Mouse (Mus musculus): ENCODE measurements at regions not wholly inside any gene's neighbourhood (a gene's known extent, or its start where the extent isn't known, plus 50 kb on each side); places are given as distances from the start of the nearest gene placed in this dataset.
A peak's percentile ranks its signal among the peaks of the same experiment; 100 is the strongest.

- no peaks in the 10 kb centered on the region for H3K4me1 ChIP-seq (ENCODE audit: control insufficient read depth, insufficient read depth, low read length)
These were observed 370.2 kb upstream of the Gm5148 start for GRCm38 (mm10) chr3:38094370-38094979.

DNA sequence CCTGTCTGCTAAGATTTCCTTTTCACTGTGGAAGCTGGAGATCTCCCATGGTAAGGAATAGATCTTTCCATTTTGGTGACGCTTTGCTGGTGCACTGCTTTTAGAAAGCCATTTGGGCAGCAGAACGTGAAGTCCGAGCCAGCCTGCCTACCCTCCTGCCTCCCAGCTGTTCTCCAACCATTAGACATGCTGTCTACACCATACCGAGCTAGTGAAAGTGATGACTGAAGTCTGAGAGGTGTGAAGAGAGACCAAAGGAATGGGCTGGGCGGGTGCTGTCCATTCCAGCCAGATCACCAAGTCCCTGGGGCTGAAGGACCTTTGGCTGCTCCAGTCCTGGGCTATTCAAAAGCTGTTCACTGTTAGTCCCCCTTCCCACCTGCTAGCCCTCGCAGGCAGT, 360.3 kb upstream of the Gm5148 start:
- ATAC-seq (ENCODE audit: low FRiP score, low TSS enrichment) = no peak
- H3K9me3 ChIP-seq (ENCODE audit: control insufficient read depth, low read length) = no peaks in the 10 kb centered on the region
- H3K27me3 ChIP-seq (ENCODE audit: control insufficient read depth, insufficient read depth, low read length) = no peaks in the 10 kb centered on the region
- no peak overlapping the region for H3K4me3 ChIP-seq (ENCODE audit: low read length)
- H3K4me1 ChIP-seq (ENCODE audit: control insufficient read depth, insufficient read depth, low read length) = no peaks in the 10 kb centered on the region
- no peak overlapping the region for H3K27ac ChIP-seq (ENCODE audit: low read depth, low read length)
- 28% methylated on average over 6 of the region's 6 CpGs for WGBS
- H3K36me3 ChIP-seq (ENCODE audit: control insufficient read depth, insufficient read depth, low read length) = no peaks in the 10 kb centered on the region
- no peak overlapping the region for H3K9ac ChIP-seq (ENCODE audit: low read depth, low read length)
- H3K4me2 ChIP-seq (replicated peaks; ENCODE audit: low read depth, low read length) = no peak overlapping the region

More at GRCm38 (mm10) chr3:38094370-38094979, 370.2 kb upstream of the Gm5148 start:
- H3K27me3 ChIP-seq (ENCODE audit: control insufficient read depth, insufficient read depth, low read length) = no peaks in the 10 kb centered on the region
- H3K27ac ChIP-seq (ENCODE audit: low read depth, low read length) = peak overlapping the region; percentile 20; the same call in 1 of the 2 replicates
- H3K9ac ChIP-seq (ENCODE audit: low read depth, low read length) = no peak overlapping the region
- ATAC-seq (ENCODE audit: low FRiP score, low TSS enrichment) = peak; percentile 90
- no peak overlapping the region for H3K4me2 ChIP-seq (replicated peaks; ENCODE audit: low read depth, low read length)
- no peak overlapping the region for H3K4me3 ChIP-seq (ENCODE audit: low read length)
- H3K9me3 ChIP-seq (ENCODE audit: control insufficient read depth, low read length) = 0 out of 2 replicates have a peak, but pooled peaks cover 2% of the 10 kb centered on the region
- no peaks in the 10 kb centered on the region for H3K36me3 ChIP-seq (ENCODE audit: control insufficient read depth, insufficient read depth, low read length)
- 28% methylated on average over 7 of the region's 7 CpGs for WGBS

GRCm38 (mm10) chr3:38082386-38082785, 358.1 kb upstream of the Gm5148 start:
- no peak for ATAC-seq (ENCODE audit: low FRiP score, low TSS enrichment)
- Histone ChIP-seq H3K4me3 (ENCODE audit: low read length) (no peak overlapping the region), H3K27ac (ENCODE audit: low read depth, low read length) (no peak overlapping the region), H3K9ac (ENCODE audit: low read depth, low read length) (no peak overlapping the region), H3K27me3 (ENCODE audit: control insufficient read depth, insufficient read depth, low read length) (no peaks in the 10 kb centered on the region), H3K36me3 (ENCODE audit: control insufficient read depth, insufficient read depth, low read length) (no peaks in the 10 kb centered on the region), H3K4me1 (ENCODE audit: control insufficient read depth, insufficient read depth, low read length) (no peaks in the 10 kb centered on the region), H3K9me3 (ENCODE audit: control insufficient read depth, low read length) (no peaks in the 10 kb centered on the region), H3K4me2 (replicated peaks; ENCODE audit: low read depth, low read length) (no peak overlapping the region)
- WGBS = 90% methylated on average over 11 of the region's 11 CpGs

DNA sequence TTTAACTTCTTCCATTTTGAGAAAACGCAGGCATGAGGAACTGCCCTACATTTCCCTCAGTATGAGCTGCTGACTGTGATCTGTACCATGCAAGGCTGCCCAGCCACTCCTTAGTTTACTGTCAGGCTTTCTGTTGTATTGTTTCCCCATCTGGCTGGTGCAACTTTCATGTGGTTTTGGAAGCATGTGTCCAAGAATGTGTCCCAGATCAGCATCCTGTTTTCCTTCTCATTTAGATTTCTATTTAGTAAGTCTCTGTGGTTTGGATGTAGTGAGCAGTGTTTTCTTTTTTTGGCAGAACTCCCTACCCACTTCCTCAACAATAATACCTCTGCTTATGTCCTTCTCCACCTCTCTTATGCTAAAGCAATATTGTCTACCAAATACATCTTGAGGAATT, 352.5 kb upstream of the Gm5148 start:
- no peak overlapping the region for H3K4me2 ChIP-seq (replicated peaks; ENCODE audit: low read depth, low read length)
- no peak overlapping the region for H3K27ac ChIP-seq (ENCODE audit: low read depth, low read length)
- H3K4me1 ChIP-seq (ENCODE audit: control insufficient read depth, insufficient read depth, low read length) = no peaks in the 10 kb centered on the region
- H3K9ac ChIP-seq (ENCODE audit: low read depth, low read length) = no peak overlapping the region
- H3K36me3 ChIP-seq (ENCODE audit: control insufficient read depth, insufficient read depth, low read length) = no peaks in the 10 kb centered on the region
- H3K9me3 ChIP-seq (ENCODE audit: control insufficient read depth, low read length) = no peaks in the 10 kb centered on the region
- H3K27me3 ChIP-seq (ENCODE audit: control insufficient read depth, insufficient read depth, low read length) = no peaks in the 10 kb centered on the region
- no peak for ATAC-seq (ENCODE audit: low FRiP score, low TSS enrichment)
- H3K4me3 ChIP-seq (ENCODE audit: low read length) = no peak overlapping the region
- WGBS = 68% methylated on average over 1 of the region's 1 CpGs

- no peaks in the 10 kb centered on the region for H3K27me3 ChIP-seq (ENCODE audit: control insufficient read depth, insufficient read depth, low read length)
- ATAC-seq (ENCODE audit: low FRiP score, low TSS enrichment) = no peak
- no peak overlapping the region for H3K4me3 ChIP-seq (ENCODE audit: low read length)
- 88% methylated on average over 4 of the region's 4 CpGs for WGBS
- no peaks in the 10 kb centered on the region for H3K9me3 ChIP-seq (ENCODE audit: control insufficient read depth, low read length)
- no peak overlapping the region for H3K4me2 ChIP-seq (replicated peaks; ENCODE audit: low read depth, low read length)
- no peaks in the 10 kb centered on the region for H3K4me1 ChIP-seq (ENCODE audit: control insufficient read depth, insufficient read depth, low read length)
- H3K9ac ChIP-seq (ENCODE audit: low read depth, low read length) = no peak overlapping the region
- H3K27ac ChIP-seq (ENCODE audit: low read depth, low read length) = no peak overlapping the region
- no peaks in the 10 kb centered on the region for H3K36me3 ChIP-seq (ENCODE audit: control insufficient read depth, insufficient read depth, low read length)
These were observed 349.7 kb upstream of the Gm5148 start for GRCm38 (mm10) chr3:38073946-38074345.

DNA sequence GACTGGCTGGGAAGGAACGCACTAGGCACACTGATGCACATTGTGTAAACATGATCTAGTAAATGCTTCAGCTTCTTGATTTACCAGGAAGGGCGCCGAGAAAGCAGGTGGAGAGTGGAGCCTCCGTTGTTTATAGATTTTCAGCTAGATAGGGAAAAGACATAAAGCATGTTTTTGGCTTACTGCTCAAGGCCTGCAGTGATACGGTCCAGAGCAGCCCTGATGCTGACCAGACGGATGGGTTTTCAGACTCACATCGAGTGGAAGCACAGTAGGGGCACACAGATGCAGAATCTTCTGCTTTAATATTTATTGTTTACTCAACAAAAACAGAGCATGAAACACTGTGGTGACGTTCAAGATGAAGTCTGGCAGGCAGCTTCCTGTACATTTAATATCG, 331.3 kb upstream of the Gm5148 start:
- Histone ChIP-seq H3K4me3 (ENCODE audit: low read length) (no peak overlapping the region), H3K4me1 (ENCODE audit: control insufficient read depth, insufficient read depth, low read length) (no peaks in the 10 kb centered on the region), H3K27me3 (ENCODE audit: control insufficient read depth, insufficient read depth, low read length) (no peaks in the 10 kb centered on the region), H3K27ac (ENCODE audit: low read depth, low read length) (no peak overlapping the region), H3K9me3 (ENCODE audit: control insufficient read depth, low read length) (no peaks in the 10 kb centered on the region), H3K9ac (ENCODE audit: low read depth, low read length) (no peak overlapping the region), H3K36me3 (ENCODE audit: control insufficient read depth, insufficient read depth, low read length) (no peaks in the 10 kb centered on the region), H3K4me2 (replicated peaks; ENCODE audit: low read depth, low read length) (no peak overlapping the region)
- no peak for ATAC-seq (ENCODE audit: low FRiP score, low TSS enrichment)
- 51% methylated on average over 9 of the region's 9 CpGs for WGBS

GRCm38 (mm10) chr3:38052941-38053340, 328.7 kb upstream of the Gm5148 start:
- H3K4me2 ChIP-seq (replicated peaks; ENCODE audit: low read depth, low read length) = no peak overlapping the region
- no peaks in the 10 kb centered on the region for H3K9me3 ChIP-seq (ENCODE audit: control insufficient read depth, low read length)
- H3K9ac ChIP-seq (ENCODE audit: low read depth, low read length) = no peak overlapping the region
- no peaks in the 10 kb centered on the region for H3K27me3 ChIP-seq (ENCODE audit: control insufficient read depth, insufficient read depth, low read length)
- WGBS = 94% methylated on average over 7 of the region's 7 CpGs
- peaks cover 15% of the 10 kb centered on the region for H3K4me1 ChIP-seq (ENCODE audit: control insufficient read depth, insufficient read depth, low read length)
- ATAC-seq (ENCODE audit: low FRiP score, low TSS enrichment) = no peak
- H3K4me3 ChIP-seq (ENCODE audit: low read length) = no peak overlapping the region
- no peak overlapping the region for H3K27ac ChIP-seq (ENCODE audit: low read depth, low read length)
- no peaks in the 10 kb centered on the region for H3K36me3 ChIP-seq (ENCODE audit: control insufficient read depth, insufficient read depth, low read length)

DNA sequence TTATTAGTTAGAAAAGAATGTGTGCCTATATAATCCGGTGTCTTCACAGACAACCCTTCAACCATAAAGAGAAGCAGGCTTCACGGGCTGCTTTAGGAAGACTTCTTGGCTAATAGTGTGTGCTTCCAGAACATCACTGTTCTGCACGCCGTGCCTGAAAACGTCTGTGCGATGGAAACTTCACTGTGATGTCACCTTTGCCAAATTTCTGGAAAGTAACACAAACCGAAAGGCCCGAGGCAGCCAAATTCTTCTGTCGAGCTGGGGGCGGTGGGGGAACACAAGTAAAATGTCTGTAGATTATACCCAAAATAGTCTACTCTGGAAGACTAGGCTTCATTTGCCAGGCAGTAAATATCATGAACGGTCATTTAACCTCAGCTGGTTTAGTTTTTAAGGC, 327.5 kb upstream of the Gm5148 start:
- H3K4me1 ChIP-seq (ENCODE audit: control insufficient read depth, insufficient read depth, low read length) = peaks cover 15% of the 10 kb centered on the region
- no peak overlapping the region for H3K4me3 ChIP-seq (ENCODE audit: low read length)
- no peaks in the 10 kb centered on the region for H3K36me3 ChIP-seq (ENCODE audit: control insufficient read depth, insufficient read depth, low read length)
- no peaks in the 10 kb centered on the region for H3K27me3 ChIP-seq (ENCODE audit: control insufficient read depth, insufficient read depth, low read length)
- no peaks in the 10 kb centered on the region for H3K9me3 ChIP-seq (ENCODE audit: control insufficient read depth, low read length)
- H3K27ac ChIP-seq (ENCODE audit: low read depth, low read length) = no peak overlapping the region
- ATAC-seq (ENCODE audit: low FRiP score, low TSS enrichment) = no peak
- no peak overlapping the region for H3K9ac ChIP-seq (ENCODE audit: low read depth, low read length)
- no peak overlapping the region for H3K4me2 ChIP-seq (replicated peaks; ENCODE audit: low read depth, low read length)
- 93% methylated on average over 11 of the region's 11 CpGs for WGBS

DNA sequence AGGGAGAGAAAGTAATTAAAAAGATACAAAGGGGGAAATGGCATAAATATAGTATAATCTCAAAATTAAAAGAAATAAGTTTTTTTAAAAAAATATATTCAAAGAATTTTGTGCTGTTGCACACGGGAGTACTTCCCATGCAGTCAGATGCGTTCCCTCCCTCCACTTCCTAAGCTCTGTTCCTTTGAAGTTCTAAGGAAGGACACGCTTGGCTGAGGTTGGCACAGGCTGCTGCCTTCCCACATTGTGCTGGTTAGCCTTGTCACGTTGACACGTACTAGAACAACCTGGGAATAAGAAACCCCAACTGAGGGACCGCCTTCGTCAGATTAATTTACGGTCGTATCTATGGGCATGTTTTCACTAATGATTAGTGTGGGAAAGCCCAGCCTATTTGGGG, 326.6 kb upstream of the Gm5148 start:
- H3K4me1 ChIP-seq (ENCODE audit: control insufficient read depth, insufficient read depth, low read length) = peaks cover 15% of the 10 kb centered on the region
- H3K27ac ChIP-seq (ENCODE audit: low read depth, low read length) = no peak overlapping the region
- H3K4me3 ChIP-seq (ENCODE audit: low read length) = no peak overlapping the region
- ATAC-seq (ENCODE audit: low FRiP score, low TSS enrichment) = peak; percentile 82; the same call in 1 of the 2 replicates
- no peaks in the 10 kb centered on the region for H3K9me3 ChIP-seq (ENCODE audit: control insufficient read depth, low read length)
- H3K36me3 ChIP-seq (ENCODE audit: control insufficient read depth, insufficient read depth, low read length) = no peaks in the 10 kb centered on the region
- H3K27me3 ChIP-seq (ENCODE audit: control insufficient read depth, insufficient read depth, low read length) = no peaks in the 10 kb centered on the region
- no peak overlapping the region for H3K9ac ChIP-seq (ENCODE audit: low read depth, low read length)
- H3K4me2 ChIP-seq (replicated peaks; ENCODE audit: low read depth, low read length) = no peak overlapping the region
- 23% methylated on average over 9 of the region's 9 CpGs for WGBS

Data from kidney, embryonic 14.5 days (tissue).